ENCODE assay signal across 9 mouse cellular contexts in genomic region chr1:83406882-83407549, GRCm38 (mm10). TPM values are rescaled to one million over a fixed set of nuclear protein-coding genes. Genes with fewer than 3 reads are reported as not detected.
DNase-seq lines count a peak whose midpoint lies in the region; ATAC-seq and TF ChIP-seq lines count a peak whose summit lies in the region.
"Had no signal": no experiment of that assay in that cellular context is flagged by ENCODE, and none has a peak within 500 bp of the region (broad histone marks: within the 10 kb centered on the region; RNA-seq: fewer than 3 reads in every experiment).

No protein-coding gene starts in this region.

- H3K4me2 ChIP-seq in lung, embryonic 14.5 days: peak overlapping the region; percentile 79
- H3K4me2 ChIP-seq in intestine, embryonic 15.5 days (replicated peaks): 0 out of 2 replicates have a peak overlapping the region, but pooled peaks have one; percentile 72
- H3K4me2 ChIP-seq in stomach, embryonic 14.5 days (replicated peaks; ENCODE audit: low read depth, low read length): peak overlapping the region; percentile 76

- TF ChIP-seq CTCF in lung, embryonic 14.5 days (IDR thresholded peaks at IDR 0.05; ENCODE audit: low read depth): no peak

- no peak for DNase-seq in lung, embryonic 14.5 days
- DNase-seq in lung, postnatal 36 days: no peak
- DNase-seq in embryonic facial prominence, embryonic 10.5 days (ENCODE audit: low spot score): peak; percentile 8
- DNase-seq in ovary, adult 18-20 months (ENCODE audit: low spot score): no peak
- DNase-seq in gastrocnemius, postnatal 25 days: no peak
- DNase-seq: adrenal gland, adult 8-10 months had no signal

- H3K27ac ChIP-seq in lung, embryonic 14.5 days (ENCODE audit: low read depth): no peak overlapping the region
- H3K27ac ChIP-seq in embryonic facial prominence, embryonic 10.5 days (replicated peaks): no peak overlapping the region
- H3K27ac ChIP-seq in intestine, embryonic 15.5 days: no peak overlapping the region
- no peak overlapping the region for H3K27ac ChIP-seq in stomach, embryonic 14.5 days (ENCODE audit: low read length)

- H3K9me3 ChIP-seq in lung, embryonic 14.5 days (ENCODE audit: low read depth, low read length): no peaks in the 10 kb centered on the region
- H3K9me3 ChIP-seq in embryonic facial prominence, embryonic 10.5 days: no peaks in the 10 kb centered on the region
- H3K9me3 ChIP-seq in intestine, embryonic 15.5 days: no peaks in the 10 kb centered on the region
- no peaks in the 10 kb centered on the region for H3K9me3 ChIP-seq in stomach, embryonic 14.5 days (ENCODE audit: control insufficient read depth, low read depth, low read length)

- H3K9ac ChIP-seq in lung, embryonic 14.5 days: no peak overlapping the region
- no peak overlapping the region for H3K9ac ChIP-seq in intestine, embryonic 15.5 days
- no peak overlapping the region for H3K9ac ChIP-seq in stomach, embryonic 14.5 days (replicated peaks; ENCODE audit: low read depth, low read length)

- no peaks in the 10 kb centered on the region for H3K27me3 ChIP-seq in lung, embryonic 14.5 days (ENCODE audit: insufficient read depth, low read length)
- H3K27me3 ChIP-seq in embryonic facial prominence, embryonic 10.5 days (replicated peaks; ENCODE audit: low read depth, poor library complexity, severe bottlenecking): peaks cover 26% of the 10 kb centered on the region
- 0 out of 2 replicates have a peak, but pooled peaks cover 10% of the 10 kb centered on the region for H3K27me3 ChIP-seq in intestine, embryonic 15.5 days (replicated peaks)
- no peaks in the 10 kb centered on the region for H3K27me3 ChIP-seq in stomach, embryonic 14.5 days (ENCODE audit: control insufficient read depth, insufficient read depth, low read length)

- H3K4me3 ChIP-seq in lung, embryonic 14.5 days (ENCODE audit: low read depth, low read length): peak overlapping the region; percentile 41
- H3K4me3 ChIP-seq in embryonic facial prominence, embryonic 10.5 days: peak overlapping the region; percentile 62
- H3K4me3 ChIP-seq in intestine, embryonic 15.5 days (replicated peaks): peak overlapping the region; percentile 36
- H3K4me3 ChIP-seq in stomach, embryonic 14.5 days (ENCODE audit: low read depth, low read length): peak overlapping the region; percentile 38; the same call in 1 of the 2 replicates
- H3K4me3 ChIP-seq: myocyte had no signal

- no peaks in the 10 kb centered on the region for H3K36me3 ChIP-seq in lung, embryonic 14.5 days (ENCODE audit: insufficient read depth)
- no peaks in the 10 kb centered on the region for H3K36me3 ChIP-seq in embryonic facial prominence, embryonic 10.5 days (replicated peaks)
- no peaks in the 10 kb centered on the region for H3K36me3 ChIP-seq in intestine, embryonic 15.5 days
- no peaks in the 10 kb centered on the region for H3K36me3 ChIP-seq in stomach, embryonic 14.5 days (ENCODE audit: control insufficient read depth, insufficient read depth, low read length)

- H3K4me1 ChIP-seq in lung, embryonic 14.5 days (ENCODE audit: insufficient read depth): no peaks in the 10 kb centered on the region
- H3K4me1 ChIP-seq in embryonic facial prominence, embryonic 10.5 days: peaks cover 11% of the 10 kb centered on the region
- no peaks in the 10 kb centered on the region for H3K4me1 ChIP-seq in intestine, embryonic 15.5 days (replicated peaks)
- H3K4me1 ChIP-seq in stomach, embryonic 14.5 days (ENCODE audit: control insufficient read depth, insufficient read depth, low read length): no peaks in the 10 kb centered on the region

- 11% methylated on average over 8 of the region's 8 CpGs for WGBS in lung, embryonic 14.5 days
- 5% methylated on average over 8 of the region's 8 CpGs for WGBS in embryonic facial prominence, embryonic 10.5 days
- WGBS in intestine, embryonic 15.5 days: 13% methylated on average over 8 of the region's 8 CpGs
- 14% methylated on average over 8 of the region's 8 CpGs for WGBS in stomach, embryonic 14.5 days

- no peak; the same call in 1 of the 2 replicates for ATAC-seq in lung, embryonic 14.5 days (ENCODE audit: insufficient read depth)
- ATAC-seq in intestine, embryonic 15.5 days: 0 out of 2 replicates have a peak, but pooled peaks have one; percentile 8
- peak; percentile 50 for ATAC-seq in stomach, embryonic 14.5 days (ENCODE audit: insufficient number of reproducible peaks, insufficient read depth, low FRiP score, low read depth)

RNA-seq across cellular contexts. Expression of gene Sphkap, which starts 1.0 kb away (rescaled TPM):
- polyA plus RNA-seq in lung, embryonic 14.5 days (2014; fragmentation: Nextera tagmentation; extraction: Ambion mirVana): 0.59 and 1.1 TPM in 2 replicates
- 0.39 and 0.56 TPM in 2 replicates for polyA plus RNA-seq in embryonic facial prominence, embryonic 10.5 days (2016; fragmentation: Nextera tagmentation; extraction: Ambion mirVana)
- polyA plus RNA-seq in intestine, embryonic 15.5 days (2015; fragmentation: Nextera tagmentation; extraction: Ambion mirVana): 1.4 and 1.8 TPM in 2 replicates
- 1.7 and 3.2 TPM in 2 replicates for polyA plus RNA-seq in stomach, embryonic 14.5 days (2014; fragmentation: Nextera tagmentation; extraction: Ambion mirVana)
- under 1 TPM; 0.05 to 0.36 TPM for total RNA-seq in gastrocnemius, postnatal 25 days (2021)
- polyA plus RNA-seq: myocyte had no signal
